Mouse (Mus musculus) stomach, postnatal 0 days (tissue): ENCODE results near the gene As3mt. TPM values are rescaled to one million over a fixed set of nuclear protein-coding genes. Genes with fewer than 3 reads are reported as not detected.

Experiments used
- ATAC-seq: fragments of 200-750 bp; cut with Nextera tagmentation; 2 replicates; pipeline ENCODE4 v1.8.0; 2017; ENCODE audit not compliant: low FRiP score, low TSS enrichment
- DNase-seq: peaks from one replicate; pipeline ENCODE4 v3.0.0-alpha.2; 2016; ENCODE audit warnings: low spot score
- H3K27ac ChIP-seq: fragments of 300-500 bp; sonication (generic); replicated peaks from 2 replicates; pipeline ENCODE4 v1.5.1; 2014; ENCODE audit warnings: mild to moderate bottlenecking, control low read depth
- H3K27me3 ChIP-seq: fragments of 300-500 bp; sonication (generic); 2 replicates; pipeline ENCODE4 v1.6.1; 2014; ENCODE audit warnings: low read length; ENCODE audit not compliant: control insufficient read depth, insufficient read depth
- H3K36me3 ChIP-seq: fragments of 300-500 bp; sonication (generic); 2 replicates; pipeline ENCODE4 v1.6.1; 2014; ENCODE audit warnings: low read length, mixed read lengths; ENCODE audit not compliant: control insufficient read depth, insufficient read depth
- H3K4me1 ChIP-seq: fragments of 300-500 bp; sonication (generic); replicated peaks from 2 replicates; pipeline ENCODE4 v1.6.1; 2014; ENCODE audit warnings: antibody characterized with exemption; ENCODE audit not compliant: control insufficient read depth, insufficient read depth
- H3K4me2 ChIP-seq: fragments of 300-500 bp; sonication (generic); replicated peaks from 2 replicates; pipeline ENCODE4 v1.6.1; 2014; ENCODE audit warnings: low read depth, mild to moderate bottlenecking, control low read depth, moderate library complexity
- H3K4me3 ChIP-seq: fragments of 300-500 bp; sonication (generic); 2 replicates; pipeline ENCODE4 v1.5.1; 2014; ENCODE audit warnings: low read depth, low read length, control low read depth
- H3K9ac ChIP-seq: fragments of 300-500 bp; sonication (generic); 2 replicates; pipeline ENCODE4 v1.6.1; 2014; ENCODE audit warnings: mild to moderate bottlenecking, low read length, control low read depth, mixed read lengths
- H3K9me3 ChIP-seq: fragments of 300-500 bp; sonication (generic); 2 replicates; pipeline ENCODE4 v1.6.1; 2016; ENCODE audit warnings: low read length; ENCODE audit not compliant: control insufficient read depth
- CTCF ChIP-seq: IDR thresholded peaks from 2 replicates; pipeline ENCODE4 v1.5.1; 2016; ENCODE audit warnings: antibody characterized with exemption, low read depth, mild to moderate bottlenecking, moderate library complexity
- EP300 ChIP-seq: optimal IDR thresholded peaks from 2 replicates; pipeline ENCODE3; 2016; ENCODE audit warnings: antibody characterized with exemption
- WGBS: fragments of 180-500 bp; shearing (Covaris S2); extraction: QIAGEN DNeasy Blood & Tissue Kit; methylation state at CpG from one replicate; pipeline ENCODE4 v1.1.7; 2014; 5-methylcytosine and 5-hydroxymethylcytosine counted together
- polyA plus RNA-seq: library from polyadenylated mRNA; unstranded; fragments of >200 nt; fragmentation: Nextera tagmentation; extraction: Ambion mirVana; gene quantifications from 2 replicates; pipeline ENCODE4 v1.2.1, GENCODE M21; 2015

The As3mt gene
- polyA plus RNA-seq, 1 experiment from 2014 or later = 17.7 TPM

- Histone ChIP-seq H3K27me3 (no peaks in the 10 kb centered on the region), H3K27ac (no peak overlapping the region), H3K4me1 (no peaks in the 10 kb centered on the region), H3K4me2 (no peak overlapping the region), H3K36me3 (no peaks in the 10 kb centered on the region), H3K4me3 (no peak overlapping the region), H3K9me3 (no peaks in the 10 kb centered on the region), H3K9ac (no peak overlapping the region)
- ATAC-seq = no peak
- 75% methylated on average over 4 of the region's 4 CpGs for WGBS
- TF ChIP-seq EP300 (no peak), CTCF (no peak)
- no peak for DNase-seq
Measured at GRCm38 (mm10) chr19:46785633-46786032, 78.4 kb downstream of the As3mt start.

- H3K4me3 ChIP-seq = no peak overlapping the region
- H3K36me3 ChIP-seq = no peaks in the 10 kb centered on the region
- no peak overlapping the region for H3K4me2 ChIP-seq
- no peaks in the 10 kb centered on the region for H3K27me3 ChIP-seq
- no peak overlapping the region for H3K9ac ChIP-seq
- ATAC-seq = no peak
- H3K27ac ChIP-seq = no peak overlapping the region
- no peak for DNase-seq
- TF ChIP-seq CTCF (no peak), EP300 (no peak)
- H3K4me1 ChIP-seq = no peaks in the 10 kb centered on the region
- H3K9me3 ChIP-seq = no peaks in the 10 kb centered on the region
- 95% methylated on average over 1 of the region's 1 CpGs for WGBS
Measured at GRCm38 (mm10) chr19:46789782-46790181, 82.5 kb downstream of the As3mt start.

Other genes starting within 250 kb of the As3mt start
- 15.1 and 16.4 TPM in 2 replicates for gene Trim8, start 205.8 kb upstream of the As3mt start, polyA plus RNA-seq
- gene Arl3, start 134.3 kb upstream of the As3mt start, polyA plus RNA-seq = 39.6 and 41.6 TPM in 2 replicates
- 9.4 and 10.0 TPM in 2 replicates for gene Sfxn2, start 134.1 kb upstream of the As3mt start, polyA plus RNA-seq
- 31.2 and 32.9 TPM in 2 replicates for gene Wbp1l, start 108.4 kb upstream of the As3mt start, polyA plus RNA-seq
- 0.12 TPM in 1 of 2 replicates, not detected in the other for gene Cyp17a1, start 34.3 kb upstream of the As3mt start, polyA plus RNA-seq
- 15.6 and 17.0 TPM in 2 replicates for gene Borcs7, start 17.6 kb upstream of the As3mt start, polyA plus RNA-seq
- gene Cnnm2, start 54.1 kb downstream of the As3mt start, polyA plus RNA-seq = 2.0 and 2.1 TPM in 2 replicates